Mouse (Mus musculus) gastrocnemius, postnatal 4 days (tissue): ENCODE measurements around the gene Omt2b. TPM values are rescaled to one million over a fixed set of nuclear protein-coding genes. Genes with fewer than 3 reads are reported as not detected.
"Not testable (repeated sequence)": the region's sequence is repeated elsewhere in the genome, so short reads cannot be mapped to it uniquely, and the experiment has no call there.

Experiments used
- DNase-seq, 2 experiments: peaks; one replicate each; pipeline ENCODE4 v3.0.0; 2021 to 2022; ENCODE audit warnings: low spot score in 2 of 2, mixed read lengths in 2 of 2
- total RNA-seq, 2 experiments: library from RNA; stranded (reverse); gene quantifications; 2 replicates each; pipeline ENCODE4 v1.2.3; 2021

Gene Omt2b
- total RNA-seq, 2 experiments from 2014 or later: not detected

DNA sequence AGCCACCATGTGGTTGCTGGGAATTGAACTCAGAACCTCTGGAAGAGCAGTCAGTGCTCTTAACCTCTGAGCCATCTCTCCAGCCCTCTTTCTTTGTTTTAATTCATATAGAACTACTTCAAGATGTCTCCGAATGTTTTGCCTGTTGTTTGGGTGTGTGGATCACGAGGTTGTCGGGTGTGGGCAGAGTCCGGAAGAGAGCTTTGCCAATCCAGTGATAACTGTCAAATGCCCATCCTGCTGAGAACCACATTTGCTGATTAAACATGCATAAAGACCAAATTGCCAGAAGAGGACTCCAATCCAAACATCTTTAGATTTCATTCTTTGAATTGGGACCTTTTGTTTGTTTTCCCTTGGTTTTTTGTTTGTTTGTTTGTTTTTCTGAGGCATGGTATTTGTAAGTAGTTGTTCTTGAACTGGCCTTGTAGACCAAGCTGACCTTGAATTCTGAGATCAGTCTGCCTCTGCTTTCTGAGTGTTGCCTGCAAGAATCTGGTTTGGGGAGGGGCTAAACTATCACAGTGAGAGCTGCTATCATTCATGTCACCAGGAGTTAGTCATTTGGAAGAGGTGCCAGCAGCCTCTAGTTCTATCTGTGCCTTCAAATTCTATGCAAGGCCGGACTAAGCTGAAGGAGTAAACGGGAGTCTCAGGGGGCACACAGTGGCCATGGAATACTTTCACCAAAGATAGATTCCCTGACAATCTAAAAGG, 24.3 kb downstream of the Omt2b start:
- DNase-seq: no peak

DNA sequence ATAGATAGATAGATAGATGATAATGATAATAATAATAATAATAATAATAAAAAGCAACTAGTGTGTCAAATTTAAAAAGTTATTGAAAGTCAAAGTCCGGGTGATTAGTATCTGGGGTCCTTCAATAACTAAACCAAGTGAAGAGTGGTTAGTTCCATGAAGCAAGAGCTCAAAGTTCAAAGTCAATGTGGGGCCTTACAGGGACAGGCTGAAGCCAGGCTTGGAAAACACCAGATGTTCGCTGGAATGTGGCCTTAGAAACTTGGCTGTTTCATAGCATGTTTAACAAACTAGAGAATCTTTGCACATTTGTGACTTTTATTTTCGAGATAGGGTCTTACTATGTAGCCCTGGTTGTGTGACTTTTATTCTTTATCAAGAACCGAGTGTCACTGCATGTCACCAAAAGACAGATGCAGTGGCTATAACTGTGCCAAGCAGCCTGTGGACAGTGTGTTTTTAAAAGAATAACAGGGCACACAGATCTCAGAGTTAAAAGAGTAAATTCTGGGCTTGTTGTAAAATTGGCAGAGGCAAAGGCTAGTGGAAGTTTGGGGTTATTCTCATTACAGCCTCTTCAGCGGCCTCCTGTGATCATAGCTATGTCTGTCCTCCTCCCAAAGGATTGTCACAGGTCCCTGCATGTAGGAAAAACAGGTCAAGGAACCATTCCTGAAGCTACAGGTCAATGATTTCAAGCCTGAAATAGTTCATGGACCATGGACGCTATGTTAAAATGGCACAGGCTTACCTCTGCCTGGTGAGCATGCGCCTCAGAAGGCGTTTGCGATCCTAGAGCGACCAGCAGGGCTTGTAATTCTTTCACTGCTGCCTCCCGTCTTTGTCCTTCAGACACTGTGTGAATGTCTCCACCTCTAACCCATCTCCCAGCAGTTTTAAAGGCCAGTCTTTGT, 27.5 kb downstream of the Omt2b start:
- DNase-seq: no peak

DNA sequence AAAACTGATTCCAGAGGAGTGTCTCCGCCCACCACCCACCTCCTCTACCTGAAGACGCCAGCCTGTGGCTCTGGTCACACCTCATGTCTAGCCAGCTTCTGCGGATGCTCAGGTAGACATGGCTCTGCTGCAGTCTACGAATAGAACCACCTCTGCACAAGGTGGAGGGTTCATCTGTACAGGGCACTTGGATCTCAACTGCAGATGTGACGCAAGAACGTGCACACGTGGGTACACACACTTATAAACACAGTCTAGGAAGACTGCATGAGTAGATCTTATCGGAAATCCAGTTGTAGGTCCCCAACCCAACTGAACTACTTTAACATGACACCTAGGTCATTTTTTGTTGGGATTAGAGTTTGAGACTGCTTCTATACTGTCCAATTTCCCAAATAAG, 28.2 kb downstream of the Omt2b start, which contains the start of gene Gsta2:
TSS of gene Gsta2 (minus strand) at position 178 of the 400 bp plus-strand sequence.
- DNase-seq: no peak

DNA sequence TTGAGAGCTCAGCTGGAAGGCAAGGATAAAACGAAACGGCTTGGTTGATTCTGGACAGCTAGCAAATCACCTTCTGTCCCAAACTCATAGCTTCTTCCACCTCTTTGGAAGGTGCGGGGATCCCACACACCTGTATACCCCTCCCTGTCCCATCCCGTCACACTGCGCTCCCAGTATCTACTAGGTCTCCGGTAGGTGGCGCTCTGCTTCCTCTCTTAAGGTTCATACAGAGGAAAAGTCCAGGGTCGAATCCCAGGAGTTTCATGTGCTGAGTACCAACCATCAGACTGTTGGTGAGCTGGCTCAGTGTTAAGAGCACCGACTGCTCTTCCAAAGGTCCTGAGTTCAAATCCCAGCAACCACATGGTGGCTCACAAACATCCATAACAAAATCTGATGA, 30.7 kb downstream of the Omt2b start:
- peak; percentile 22 to 60 for DNase-seq

DNA sequence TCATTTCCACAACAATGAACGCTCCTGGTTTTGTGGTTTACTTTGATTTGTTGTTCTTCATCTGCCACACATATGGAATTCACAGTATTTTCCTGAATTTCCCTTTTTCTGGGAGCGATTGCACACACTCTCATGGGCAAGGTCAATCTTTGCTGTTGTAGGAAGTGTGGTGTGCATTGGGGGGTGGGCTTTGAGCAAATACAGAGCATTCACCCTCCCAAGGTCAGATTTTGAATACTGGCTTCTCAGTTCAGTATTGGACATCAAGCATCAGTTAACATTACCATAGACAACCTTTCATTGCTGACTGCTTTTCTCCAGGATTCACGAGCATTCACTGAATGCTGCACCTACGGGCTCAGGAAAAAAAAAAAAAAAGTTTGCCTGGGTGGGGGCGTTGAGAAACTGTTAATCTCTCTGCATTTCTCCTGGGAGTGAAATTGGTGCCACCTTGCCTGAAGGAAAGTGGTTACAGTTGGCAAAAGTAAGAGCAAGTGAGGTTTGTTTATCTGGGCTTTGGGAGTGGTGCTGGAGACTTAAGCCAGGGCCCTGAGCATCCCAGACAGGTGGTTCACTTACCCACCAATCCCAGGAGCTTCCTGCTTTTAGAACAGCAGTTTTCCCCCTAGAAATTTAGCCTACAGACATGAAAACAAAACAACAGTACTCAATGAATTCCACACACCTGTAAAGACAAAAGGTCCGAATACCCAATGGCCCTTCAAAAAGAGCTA, 32.5 kb downstream of the Omt2b start:
- no peak for DNase-seq

DNA sequence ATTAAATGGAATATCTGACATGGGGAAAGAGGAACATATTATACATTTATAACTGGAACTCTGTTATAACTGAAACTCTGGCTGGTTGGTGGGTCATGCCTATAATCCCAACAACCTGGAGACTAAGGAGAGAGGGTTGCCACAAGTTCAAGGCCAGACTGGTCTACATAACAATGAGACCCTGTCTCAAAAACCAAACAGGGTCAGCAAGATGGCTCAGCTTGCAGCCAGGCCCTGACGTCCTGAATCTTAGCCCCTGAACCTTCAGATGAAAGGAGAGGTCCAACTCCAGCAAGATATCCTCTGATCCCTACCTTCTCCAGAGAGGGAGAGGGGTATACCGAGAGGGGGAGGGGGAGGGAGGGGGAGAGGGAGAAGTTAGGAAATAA, 33.1 kb downstream of the Omt2b start:
- DNase-seq: no peak

DNA sequence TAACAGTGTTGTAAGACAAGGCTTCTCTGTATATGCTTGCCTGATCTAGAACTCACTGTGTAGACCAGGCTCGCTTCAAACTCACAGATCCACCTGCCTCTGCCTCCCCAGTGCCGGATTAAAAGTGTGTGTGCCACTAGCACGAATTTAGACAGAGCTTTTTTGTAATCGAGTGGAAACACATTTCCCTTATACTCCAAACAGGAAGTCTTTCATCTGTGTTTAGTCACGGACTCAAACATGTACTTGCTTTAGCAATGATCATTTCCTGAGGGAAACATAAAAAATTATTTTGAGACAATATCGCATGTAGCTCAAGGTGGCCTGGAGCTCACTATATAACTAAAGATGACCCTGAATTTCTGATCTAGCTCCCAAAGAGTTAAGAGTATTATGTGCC, 36.0 kb downstream of the Omt2b start:
- DNase-seq: no peak

DNA sequence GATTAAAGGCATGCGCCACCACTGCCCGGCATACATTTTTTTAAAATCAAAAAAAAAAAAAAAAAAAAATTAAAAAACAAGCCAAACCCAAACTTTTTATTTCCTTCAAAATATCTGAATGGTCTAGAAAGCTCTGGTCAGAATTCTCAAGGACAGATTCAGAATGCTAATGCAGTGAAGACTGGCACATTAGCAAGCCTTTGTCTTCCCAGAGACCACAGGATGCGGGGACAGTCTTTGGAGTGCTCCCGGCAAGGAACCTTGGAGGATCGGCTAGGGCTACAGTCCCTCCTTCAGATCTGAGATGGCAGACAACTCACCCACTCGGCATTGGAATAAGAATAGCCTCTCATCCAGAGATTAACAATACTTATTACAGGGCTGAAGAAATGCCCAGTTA, 37.3 kb downstream of the Omt2b start:
- no peak for DNase-seq

DNA sequence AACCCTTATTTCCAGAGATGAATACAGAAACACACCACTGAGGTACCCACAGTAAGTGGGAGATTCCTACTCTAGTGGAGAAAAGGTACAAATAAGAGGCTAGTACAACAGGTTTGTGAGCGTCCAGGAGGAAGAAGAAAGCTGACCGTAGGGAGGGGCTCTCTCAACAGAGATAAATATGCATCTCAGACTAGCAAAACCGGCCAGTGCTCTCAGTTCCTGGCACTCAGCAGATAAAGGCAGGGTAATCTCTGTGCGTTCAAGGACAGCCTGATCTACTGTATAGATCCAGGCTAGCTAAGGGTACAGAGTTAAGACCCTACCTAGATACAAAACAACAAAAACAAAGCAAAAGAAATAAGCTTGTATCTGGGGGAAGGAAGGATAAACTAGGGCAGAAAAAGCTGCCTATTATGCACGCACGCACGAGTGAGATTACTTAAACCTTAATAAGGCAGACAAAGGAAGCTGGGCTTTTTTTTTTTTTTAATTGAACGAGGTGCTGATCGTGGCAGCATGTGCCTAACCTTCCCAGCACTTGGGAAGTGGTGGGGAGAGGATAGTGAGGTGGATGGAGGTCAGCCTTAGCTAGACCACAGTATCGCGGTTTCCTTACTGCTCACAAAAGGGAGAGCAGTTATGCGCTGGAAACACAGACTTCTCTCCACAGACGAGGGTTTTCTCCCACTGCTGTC, 38.6 kb downstream of the Omt2b start:
- DNase-seq: no peak

DNA sequence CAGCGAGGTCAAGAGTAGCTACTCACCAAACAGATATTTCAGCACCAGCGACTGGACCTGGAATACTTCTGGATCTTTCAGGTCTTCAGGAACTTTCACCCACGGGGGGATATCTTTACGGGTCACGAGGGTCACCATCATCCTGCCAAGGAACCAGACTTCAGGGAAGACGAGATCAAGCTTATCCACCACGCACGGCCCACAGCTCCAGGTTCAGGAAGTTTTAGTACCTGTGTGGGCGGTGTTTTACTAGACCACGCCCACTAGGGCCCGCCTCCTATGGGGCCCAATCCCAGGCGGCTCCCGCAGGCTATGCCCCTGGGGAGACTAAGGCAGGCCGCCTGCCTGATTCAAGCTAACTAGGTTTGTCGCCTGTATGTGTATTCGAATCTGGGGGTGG, 40.6 kb downstream of the Omt2b start, which contains the start of gene Dppa5a:
TSS of gene Dppa5a (minus strand) at position 219 of the 400 bp plus-strand sequence.
- not testable (repeated sequence) for DNase-seq

DNA sequence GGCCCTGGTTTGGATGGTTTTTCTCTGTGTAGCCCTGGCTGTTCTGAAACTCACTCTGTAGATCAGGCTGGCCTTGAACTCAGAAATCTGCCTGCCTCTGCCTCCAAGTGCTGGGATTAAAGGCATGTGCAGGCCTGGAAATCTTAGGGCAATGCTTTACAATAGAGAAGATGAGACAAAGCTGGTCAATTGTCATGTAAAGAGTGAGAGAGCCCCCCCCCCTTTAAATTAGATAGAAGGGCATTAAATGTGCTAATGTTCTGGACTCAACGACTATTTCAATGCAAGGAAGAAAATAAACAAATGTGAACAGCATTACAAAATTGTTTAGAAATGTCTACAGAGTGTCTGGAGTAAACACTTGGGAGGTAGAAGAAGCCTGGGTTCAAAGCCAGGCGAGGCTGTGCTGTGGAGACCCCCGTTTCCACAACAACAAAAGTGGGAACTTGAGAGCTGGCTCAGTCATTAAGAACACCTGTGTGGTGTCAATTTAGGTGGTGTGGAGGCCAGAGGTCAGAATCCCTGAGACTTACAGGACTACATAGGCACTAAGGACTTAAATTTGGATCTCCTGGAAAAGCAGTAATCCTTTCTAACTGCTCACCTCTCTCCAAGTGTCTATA, 41.4 kb downstream of the Omt2b start:
- DNase-seq: no peak

DNA sequence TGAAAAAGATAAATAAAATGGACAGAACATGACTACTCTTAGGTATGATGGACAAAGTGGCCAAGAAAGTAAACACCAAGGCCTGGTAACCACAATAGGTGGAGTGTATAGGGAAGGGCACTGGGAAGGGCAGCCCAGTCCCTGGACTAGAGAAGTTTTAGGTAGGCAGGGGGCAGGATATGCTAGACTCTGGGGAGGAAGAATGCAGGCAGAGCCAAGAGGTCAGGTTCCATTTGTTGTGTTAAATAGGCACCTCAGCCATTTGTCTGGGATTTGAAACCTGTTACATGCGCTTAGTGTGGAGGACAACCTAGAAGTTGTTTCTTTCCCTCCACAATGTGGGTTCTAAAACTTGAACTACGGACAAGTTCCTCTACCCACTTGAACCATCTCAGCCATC, 42.0 kb downstream of the Omt2b start:
- no peak for DNase-seq

DNA sequence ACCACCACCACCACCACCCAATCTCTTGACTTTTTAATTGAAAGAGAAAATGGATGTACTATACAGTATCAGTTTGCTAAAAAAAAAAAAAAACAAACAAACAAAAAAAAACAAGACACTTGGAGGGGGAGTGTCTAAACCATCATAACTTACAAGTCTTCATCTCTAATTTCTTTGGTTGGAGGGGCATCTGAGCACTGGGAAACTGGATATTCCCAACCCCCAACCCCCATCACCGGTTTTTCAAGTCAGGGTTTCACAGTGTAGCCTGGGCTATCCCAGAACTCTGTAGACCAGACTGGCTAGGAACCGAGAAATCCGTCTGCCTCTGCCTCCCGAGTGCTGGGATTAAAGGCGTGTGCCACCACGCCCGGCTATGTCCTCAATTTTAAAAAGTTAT, 42.4 kb downstream of the Omt2b start:
- DNase-seq: no peak

DNA sequence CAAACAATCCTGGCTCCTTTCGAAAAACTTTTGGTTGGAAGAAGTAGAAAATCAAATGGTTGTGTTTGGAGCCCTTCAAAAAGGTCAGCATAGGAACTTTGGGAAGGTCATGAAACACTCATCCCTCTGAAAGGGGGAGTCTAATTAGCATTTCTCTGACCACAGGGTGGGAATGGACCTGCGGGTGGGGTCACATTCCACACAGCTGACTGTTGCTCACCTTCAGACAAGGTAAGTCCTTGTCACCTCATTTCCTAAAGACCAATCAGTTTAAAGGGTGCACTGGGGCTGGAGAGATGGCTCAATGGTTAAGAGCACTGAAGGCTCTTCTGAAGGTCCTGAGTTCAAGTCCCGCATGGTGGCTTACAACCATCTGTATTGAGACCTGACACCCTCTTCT, 44.1 kb downstream of the Omt2b start:
- DNase-seq: no peak

DNA sequence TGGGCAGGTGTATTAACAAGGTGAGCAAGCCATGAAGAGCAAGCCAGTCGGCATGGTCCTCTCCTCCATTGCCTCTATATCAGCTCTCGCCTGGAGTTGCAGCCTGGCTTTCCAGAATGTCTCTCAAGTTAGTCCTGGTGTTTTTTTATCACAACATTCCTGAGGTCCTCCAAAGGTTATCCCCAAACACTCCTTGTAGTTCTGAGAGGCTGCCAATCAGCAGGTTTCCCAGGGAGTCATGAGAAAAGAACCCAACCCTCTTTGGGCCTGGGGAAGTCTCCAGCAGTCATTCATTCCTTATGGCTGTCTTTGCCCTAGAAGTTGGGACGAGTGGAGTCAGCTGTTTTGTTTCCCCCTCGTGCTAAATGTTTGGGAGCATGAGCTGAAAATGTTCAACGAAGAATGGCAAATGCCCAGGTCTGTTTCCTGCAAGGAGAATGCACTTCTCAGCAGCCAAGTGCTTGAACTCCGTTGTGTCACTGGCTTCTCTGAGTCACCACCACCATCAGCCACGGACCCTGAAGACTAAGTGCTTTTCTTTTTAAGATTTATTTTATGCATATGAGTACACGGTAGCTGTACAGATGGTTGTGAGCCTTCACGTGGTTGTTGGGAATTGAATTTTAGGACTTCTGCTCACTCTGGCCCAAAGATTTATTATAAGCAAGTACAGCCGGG, 45.6 kb downstream of the Omt2b start:
- no peak for DNase-seq

DNA sequence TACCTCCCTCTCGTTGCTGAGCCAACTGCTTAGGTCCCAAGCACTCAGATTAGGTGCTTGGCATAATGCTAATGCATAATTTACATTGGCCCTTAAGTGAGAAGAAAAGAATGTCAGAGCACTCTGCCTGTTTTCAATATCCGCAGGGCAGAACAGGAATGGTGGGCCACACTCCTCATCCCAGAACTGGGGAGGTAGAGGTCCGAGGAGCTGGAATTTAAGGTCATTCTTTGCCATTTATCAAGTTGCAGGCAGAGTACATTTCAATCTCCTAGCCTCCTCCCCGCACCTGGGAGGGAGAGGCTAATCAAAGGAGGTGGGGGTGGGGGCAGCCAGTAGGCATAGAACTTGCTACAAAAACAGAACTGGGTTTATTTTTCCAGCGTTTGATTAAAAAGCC, 47.0 kb downstream of the Omt2b start:
- DNase-seq: no peak

DNA sequence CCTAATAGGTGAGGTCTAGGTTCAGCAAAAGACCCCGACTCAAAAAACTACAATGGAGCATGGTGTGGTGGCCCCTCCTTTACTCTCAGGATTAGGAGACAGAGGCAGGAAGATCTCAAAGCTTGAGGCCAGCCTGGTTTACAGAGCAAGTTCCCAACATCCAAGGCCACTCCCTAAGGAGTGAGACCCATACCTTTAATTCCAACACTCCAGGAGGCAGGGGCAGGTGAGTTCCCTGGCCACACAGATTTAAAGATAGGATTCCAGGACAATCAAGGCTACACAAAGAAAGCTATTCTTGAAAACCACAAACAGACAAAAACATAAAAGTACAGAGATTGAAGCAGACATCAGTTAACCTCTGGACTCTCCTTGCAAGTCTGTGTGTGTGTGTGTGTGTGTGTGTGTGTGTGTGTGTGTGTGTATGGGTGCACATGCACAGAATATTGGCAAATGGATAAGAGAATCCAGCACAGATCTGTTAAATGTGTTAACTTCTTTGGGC, 47.5 kb downstream of the Omt2b start:
- DNase-seq: no peak

DNA sequence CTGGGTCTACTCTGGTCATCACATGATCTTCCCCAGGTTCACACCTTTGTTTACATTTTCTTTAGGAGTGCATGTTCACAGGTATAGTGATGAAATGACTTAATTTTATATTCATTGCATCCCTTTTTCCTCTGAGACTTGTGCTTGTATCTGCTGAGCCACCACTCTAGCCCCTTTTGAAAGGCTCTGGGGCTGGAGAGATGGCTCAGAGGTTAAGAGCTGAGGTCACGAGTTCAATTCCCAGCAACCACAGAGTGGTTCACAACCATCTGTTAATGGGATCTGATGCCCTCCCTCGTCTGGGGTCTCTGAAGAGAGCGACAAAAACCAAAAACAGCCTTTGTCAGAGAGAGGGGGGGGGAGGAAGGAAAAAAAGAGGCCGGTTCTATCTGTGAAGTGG, 48.1 kb downstream of the Omt2b start:
- no peak for DNase-seq

DNA sequence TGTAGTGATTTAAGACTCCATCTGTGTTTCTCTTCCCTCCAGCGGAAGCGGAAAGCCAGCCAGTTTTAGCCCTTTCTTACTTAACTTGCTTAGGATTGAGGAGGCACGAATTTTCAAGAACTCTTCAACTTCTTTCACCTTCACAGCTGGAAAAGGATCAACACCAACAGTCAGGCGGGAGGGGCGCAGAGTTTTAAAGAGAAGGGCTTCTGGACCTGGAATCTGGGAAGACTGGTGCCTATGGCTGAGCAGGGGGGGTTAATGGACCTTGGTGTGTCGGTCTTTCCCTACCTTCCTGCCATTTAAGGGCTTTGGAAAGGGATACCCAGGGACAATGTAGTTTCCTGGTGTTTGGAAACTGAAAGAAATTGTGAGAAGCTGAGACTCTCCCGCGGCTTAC, 50.2 kb downstream of the Omt2b start:
- DNase-seq: no peak
